Mouse (Mus musculus) forebrain, embryonic 13.5 days (tissue): ENCODE results near the gene Tns1. TPM values are rescaled to one million over a fixed set of nuclear protein-coding genes. Genes with fewer than 3 reads are reported as not detected.

ENCODE experiments used
- ATAC-seq: fragments of 200-750 bp; cut with Nextera tagmentation; 2 replicates; pipeline ENCODE4 v1.8.0; 2017
- H3K27ac ChIP-seq: fragments of 300-500 bp; sonication (generic); 2 replicates; pipeline ENCODE4 v1.5.1; 2015; ENCODE audit warnings: inconsistent platforms, mild to moderate bottlenecking, moderate library complexity
- H3K27me3 ChIP-seq: fragments of 300-500 bp; sonication (generic); 2 replicates; pipeline ENCODE4 v1.6.1; 2015; ENCODE audit warnings: mild to moderate bottlenecking, inconsistent platforms
- H3K36me3 ChIP-seq: fragments of 300-500 bp; sonication (generic); 2 replicates; pipeline ENCODE4 v1.6.1; 2015; ENCODE audit warnings: mild to moderate bottlenecking, inconsistent platforms; ENCODE audit not compliant: poor library complexity, severe bottlenecking
- H3K4me1 ChIP-seq: fragments of 300-500 bp; sonication (generic); 2 replicates; pipeline ENCODE4 v1.6.1; 2015; ENCODE audit warnings: inconsistent platforms
- H3K4me2 ChIP-seq: fragments of 300-500 bp; sonication (generic); 2 replicates; pipeline ENCODE4 v1.6.1; 2015; ENCODE audit warnings: inconsistent platforms, mild to moderate bottlenecking, moderate library complexity
- H3K4me3 ChIP-seq: fragments of 300-500 bp; sonication (generic); 2 replicates; pipeline ENCODE4 v1.5.1; 2015; ENCODE audit warnings: mild to moderate bottlenecking, inconsistent platforms
- H3K9ac ChIP-seq: fragments of 300-500 bp; sonication (generic); 2 replicates; pipeline ENCODE4 v1.6.1; 2015; ENCODE audit warnings: mild to moderate bottlenecking, inconsistent platforms
- H3K9me3 ChIP-seq: fragments of 300-500 bp; sonication (generic); replicated peaks from 2 replicates; pipeline ENCODE4 v1.6.1; 2016; ENCODE audit warnings: inconsistent platforms
- WGBS: fragments of 180-500 bp; shearing (Covaris S2); methylation state at CpG from one replicate; pipeline ENCODE4 v1.1.7; 2015; 5-methylcytosine and 5-hydroxymethylcytosine counted together
- polyA plus RNA-seq: library from polyadenylated mRNA; unstranded; fragments of >200 nt; fragmentation: Nextera tagmentation; extraction: Ambion mirVana; gene quantifications from 2 replicates; pipeline ENCODE4 v1.2.1, GENCODE M21; 2015

Gene Tns1
- polyA plus RNA-seq, 1 experiment from 2014 or later: 10.4 TPM

- no peaks in the 10 kb centered on the region for H3K9me3 ChIP-seq
- no peak for ATAC-seq
- WGBS: 73% methylated on average over 2 of the region's 2 CpGs
Measured at GRCm38 (mm10) chr1:74051349-74051748, 72.9 kb downstream of the Tns1 start.

DNA sequence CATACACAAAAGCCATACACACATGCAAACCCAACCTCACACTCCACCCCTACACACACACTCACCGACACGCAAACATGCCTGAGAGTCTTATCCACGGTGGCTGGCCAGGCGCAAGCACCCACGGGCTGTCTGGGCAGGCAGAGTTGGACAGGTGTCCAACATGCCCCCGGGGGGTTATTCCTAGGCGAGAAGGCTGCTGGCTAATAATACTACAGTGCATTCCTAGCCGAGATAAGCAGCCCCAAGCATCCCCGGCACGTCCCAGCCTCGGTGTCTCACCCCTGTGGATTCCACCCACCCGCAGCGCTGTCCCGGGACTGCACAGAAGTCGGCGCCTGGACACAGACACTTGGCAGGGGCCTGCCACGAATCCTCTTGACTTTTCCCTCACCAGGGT lies 74.8 kb downstream of the Tns1 start:
- Histone ChIP-seq H3K36me3 (no peaks in the 10 kb centered on the region), H3K4me1 (peaks cover 2% of the 10 kb centered on the region; the same call in 1 of the 2 replicates), H3K9ac (no peak overlapping the region), H3K27me3 (no peaks in the 10 kb centered on the region), H3K27ac (no peak overlapping the region), H3K9me3 (no peaks in the 10 kb centered on the region), H3K4me2 (no peak overlapping the region), H3K4me3 (no peak overlapping the region)
- ATAC-seq: no peak
- WGBS: 93% methylated on average over 17 of the region's 17 CpGs

More at GRCm38 (mm10) chr1:74051349-74051748, 72.9 kb downstream of the Tns1 start:
- Histone ChIP-seq H3K4me2 (no peak overlapping the region), H3K27me3 (no peaks in the 10 kb centered on the region), H3K27ac (no peak overlapping the region), H3K9ac (no peak overlapping the region), H3K36me3 (no peaks in the 10 kb centered on the region), H3K4me1 (peaks cover 5% of the 10 kb centered on the region; the same call in 1 of the 2 replicates), H3K4me3 (no peak overlapping the region)

DNA sequence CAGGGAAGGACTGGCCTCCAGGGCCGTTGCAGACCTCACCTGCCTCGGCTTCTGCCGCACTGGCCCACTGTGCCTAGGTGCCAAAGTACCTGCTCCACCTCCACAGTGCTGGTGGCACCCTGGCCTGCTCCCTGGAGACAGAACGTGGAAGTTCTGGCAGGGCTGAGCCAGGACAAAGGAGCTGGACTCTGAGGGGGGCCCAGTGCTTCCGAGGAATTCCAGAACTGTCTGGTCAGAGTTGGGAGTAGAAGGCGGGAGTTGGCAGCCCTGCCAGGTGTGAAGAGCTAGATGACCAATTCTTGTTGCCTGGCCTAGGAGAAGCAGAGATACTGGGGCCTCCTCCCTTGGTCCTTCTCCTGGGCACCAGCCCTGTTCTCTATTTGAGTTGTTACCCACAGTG lies 76.5 kb downstream of the Tns1 start:
- no peak for ATAC-seq

DNA sequence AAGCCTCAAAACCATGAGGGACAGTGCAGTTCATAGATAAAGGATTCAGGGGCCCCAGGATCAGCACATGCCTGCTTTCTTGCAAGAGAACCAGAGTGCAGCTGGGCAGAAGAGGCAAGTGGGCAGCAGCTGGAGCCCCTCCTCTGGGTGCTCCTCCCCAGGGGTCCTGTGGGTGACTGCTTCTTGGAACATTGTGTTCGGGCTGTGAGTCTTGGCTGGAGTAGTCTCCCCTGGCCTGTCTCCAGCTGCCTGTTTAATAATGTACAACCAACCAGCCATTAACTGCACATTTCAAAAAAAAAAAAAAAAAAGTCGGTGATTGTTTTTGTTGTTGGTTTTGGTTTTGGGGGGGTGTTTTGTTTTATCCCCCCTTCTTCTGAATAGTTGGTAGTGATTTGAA lies 76.9 kb downstream of the Tns1 start:
- no peak overlapping the region for H3K27ac ChIP-seq
- ATAC-seq: no peak
- no peak overlapping the region for H3K9ac ChIP-seq
- no peaks in the 10 kb centered on the region for H3K36me3 ChIP-seq
- H3K4me3 ChIP-seq: no peak overlapping the region
- H3K4me2 ChIP-seq: no peak overlapping the region
- H3K4me1 ChIP-seq: peaks cover 14% of the 10 kb centered on the region
- WGBS: 67% methylated on average over 2 of the region's 2 CpGs
- no peaks in the 10 kb centered on the region for H3K27me3 ChIP-seq
- H3K9me3 ChIP-seq: no peaks in the 10 kb centered on the region

More for the DNA sequence above, 76.5 kb downstream of the Tns1 start:
- no peak overlapping the region for H3K4me3 ChIP-seq
- WGBS: 72% methylated on average over 6 of the region's 6 CpGs
- no peak overlapping the region for H3K4me2 ChIP-seq
- peaks cover 10% of the 10 kb centered on the region for H3K4me1 ChIP-seq
- no peaks in the 10 kb centered on the region for H3K27me3 ChIP-seq
- H3K9ac ChIP-seq: no peak overlapping the region
- H3K9me3 ChIP-seq: no peaks in the 10 kb centered on the region
- H3K36me3 ChIP-seq: no peaks in the 10 kb centered on the region
- no peak overlapping the region for H3K27ac ChIP-seq

GRCm38 (mm10) chr1:74045034-74045433 lies 79.2 kb downstream of the Tns1 start:
- H3K4me1 ChIP-seq: peaks cover 20% of the 10 kb centered on the region
- H3K36me3 ChIP-seq: no peaks in the 10 kb centered on the region
- no peak overlapping the region for H3K4me3 ChIP-seq
- no peak overlapping the region for H3K4me2 ChIP-seq
- no peak overlapping the region for H3K27ac ChIP-seq
- WGBS: 88% methylated on average over 2 of the region's 2 CpGs
- no peak overlapping the region for H3K9ac ChIP-seq
- no peaks in the 10 kb centered on the region for H3K27me3 ChIP-seq
- ATAC-seq: no peak
- H3K9me3 ChIP-seq: no peaks in the 10 kb centered on the region

DNA sequence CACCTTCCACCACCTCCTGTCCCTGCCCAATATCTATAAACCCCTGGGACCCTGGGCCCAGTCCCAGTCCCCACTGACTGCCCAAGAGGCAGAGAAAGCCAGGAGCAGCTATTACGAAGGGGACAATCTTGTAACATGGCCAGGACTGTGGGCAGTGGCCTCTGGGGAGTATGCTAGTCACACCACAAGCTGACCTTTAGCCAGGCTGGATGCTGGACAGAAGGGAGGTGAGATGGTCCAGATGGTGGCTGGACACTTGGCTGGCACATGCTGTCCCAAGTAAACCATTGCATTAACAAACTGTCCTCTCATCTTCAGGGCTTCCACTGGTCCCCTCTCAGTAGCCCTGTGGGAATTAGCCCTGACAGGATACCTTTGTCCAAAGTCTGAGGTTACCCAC lies 79.8 kb downstream of the Tns1 start:
- Histone ChIP-seq H3K4me1 (peaks cover 20% of the 10 kb centered on the region), H3K9me3 (no peaks in the 10 kb centered on the region), H3K27me3 (no peaks in the 10 kb centered on the region), H3K4me3 (no peak overlapping the region), H3K27ac (no peak overlapping the region), H3K4me2 (no peak overlapping the region), H3K36me3 (no peaks in the 10 kb centered on the region), H3K9ac (no peak overlapping the region)
- ATAC-seq: no peak
- 86% methylated on average over 1 of the region's 1 CpGs for WGBS

GRCm38 (mm10) chr1:74043584-74044105 lies 80.6 kb downstream of the Tns1 start:
- H3K36me3 ChIP-seq: no peaks in the 10 kb centered on the region
- WGBS: 82% methylated on average over 4 of the region's 4 CpGs
- ATAC-seq: no peak

DNA sequence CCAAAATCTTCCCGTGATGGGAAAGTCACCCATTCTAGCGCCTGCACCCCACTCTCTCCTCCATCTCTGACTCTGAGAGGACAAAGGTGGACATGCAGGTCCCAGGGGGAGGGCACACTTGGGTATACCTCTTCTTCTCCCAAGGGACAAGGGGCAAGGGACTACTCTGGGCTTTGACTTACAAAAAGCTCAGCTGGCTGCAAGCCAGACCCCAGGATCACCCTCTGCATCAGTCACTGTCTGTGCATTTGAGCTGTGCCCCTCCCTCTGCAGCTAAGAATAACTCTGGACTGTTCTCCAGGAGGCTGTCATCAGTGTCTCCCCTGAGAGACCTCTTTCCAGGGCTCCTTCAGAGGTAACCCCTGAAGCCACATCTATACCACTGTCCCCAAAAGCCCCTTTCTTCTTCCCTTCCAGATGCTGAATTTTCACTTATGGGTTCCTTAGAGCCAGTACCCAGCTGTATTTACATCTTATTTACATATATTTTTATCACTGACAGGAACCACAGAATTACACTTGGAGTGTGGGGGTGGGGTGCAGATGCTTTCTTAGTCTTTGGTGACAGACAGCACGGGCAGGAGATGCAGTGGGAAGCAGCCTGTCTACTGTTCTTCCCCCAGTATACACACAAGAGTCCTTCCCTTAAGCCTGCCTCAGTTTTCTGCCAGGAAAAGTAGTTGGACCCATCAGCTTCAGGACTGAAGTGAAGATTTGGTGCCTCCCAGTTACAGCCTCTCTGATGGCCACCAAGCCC lies 81.4 kb downstream of the Tns1 start:
- no peak overlapping the region for H3K4me3 ChIP-seq
- H3K27ac ChIP-seq: no peak overlapping the region
- no peak overlapping the region for H3K4me2 ChIP-seq
- H3K27me3 ChIP-seq: peaks cover 3% of the 10 kb centered on the region; the same call in 1 of the 2 replicates
- no peak overlapping the region for H3K9ac ChIP-seq
- WGBS: 77% methylated on average over 3 of the region's 3 CpGs
- H3K4me1 ChIP-seq: peaks cover 20% of the 10 kb centered on the region
- H3K9me3 ChIP-seq: no peaks in the 10 kb centered on the region
- ATAC-seq: peak; percentile 59; the same call in 1 of the 2 replicates
- no peaks in the 10 kb centered on the region for H3K36me3 ChIP-seq

More at GRCm38 (mm10) chr1:74043584-74044105, 80.6 kb downstream of the Tns1 start:
- H3K9ac ChIP-seq: no peak overlapping the region
- no peaks in the 10 kb centered on the region for H3K27me3 ChIP-seq
- no peak overlapping the region for H3K27ac ChIP-seq
- H3K9me3 ChIP-seq: no peaks in the 10 kb centered on the region
- peaks cover 20% of the 10 kb centered on the region for H3K4me1 ChIP-seq
- no peak overlapping the region for H3K4me2 ChIP-seq
- no peak overlapping the region for H3K4me3 ChIP-seq

GRCm38 (mm10) chr1:74041692-74042091 lies 82.6 kb downstream of the Tns1 start:
- H3K36me3 ChIP-seq: no peaks in the 10 kb centered on the region
- no peak overlapping the region for H3K4me3 ChIP-seq
- no peak overlapping the region for H3K27ac ChIP-seq
- no peaks in the 10 kb centered on the region for H3K9me3 ChIP-seq
- peaks cover 13% of the 10 kb centered on the region for H3K27me3 ChIP-seq
- 59% methylated on average over 8 of the region's 8 CpGs for WGBS
- no peak overlapping the region for H3K9ac ChIP-seq
- no peak for ATAC-seq
- peaks cover 26% of the 10 kb centered on the region for H3K4me1 ChIP-seq
- H3K4me2 ChIP-seq: no peak overlapping the region

DNA sequence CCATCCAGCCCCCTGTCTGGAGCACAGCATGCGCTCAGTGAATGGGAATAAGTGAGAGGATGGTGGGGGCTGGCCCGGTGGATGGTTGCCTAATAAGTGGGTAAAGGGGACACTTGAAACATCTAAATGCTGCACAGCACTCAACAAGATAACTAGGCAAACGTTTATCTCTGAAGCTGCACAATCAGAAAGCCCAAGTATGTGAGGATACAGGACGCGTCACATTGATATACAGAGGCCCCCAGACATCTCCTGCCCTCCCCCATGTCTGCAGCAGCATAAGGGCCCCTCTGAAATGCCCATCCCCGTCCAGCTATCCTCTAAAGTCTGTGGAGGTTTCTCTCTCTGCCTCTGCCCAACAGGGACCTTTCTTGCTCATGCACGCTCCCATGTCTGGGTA lies 83.1 kb downstream of the Tns1 start:
- H3K9ac ChIP-seq: no peak overlapping the region
- H3K4me3 ChIP-seq: no peak overlapping the region
- H3K27me3 ChIP-seq: peaks cover 18% of the 10 kb centered on the region
- no peak for ATAC-seq
- peaks cover 31% of the 10 kb centered on the region for H3K4me1 ChIP-seq
- no peaks in the 10 kb centered on the region for H3K9me3 ChIP-seq
- no peak overlapping the region for H3K27ac ChIP-seq
- 83% methylated on average over 7 of the region's 7 CpGs for WGBS
- H3K36me3 ChIP-seq: no peaks in the 10 kb centered on the region
- no peak overlapping the region for H3K4me2 ChIP-seq

- Histone ChIP-seq H3K4me2 (peak overlapping the region; percentile 58), H3K9ac (peak overlapping the region; percentile 46; the same call in 1 of the 2 replicates), H3K36me3 (no peaks in the 10 kb centered on the region), H3K27ac (no peak overlapping the region), H3K27me3 (peaks cover 25% of the 10 kb centered on the region), H3K9me3 (no peaks in the 10 kb centered on the region), H3K4me1 (peaks cover 19% of the 10 kb centered on the region), H3K4me3 (peak overlapping the region; percentile 29)
- 3% methylated on average over 40 of the region's 40 CpGs for WGBS
- peak; percentile 31; the same call in 1 of the 2 replicates for ATAC-seq
Measured at GRCm38 (mm10) chr1:74036560-74037390, 87.5 kb downstream of the Tns1 start.

- no peak overlapping the region for H3K27ac ChIP-seq
- H3K4me2 ChIP-seq: no peak overlapping the region
- H3K27me3 ChIP-seq: peaks cover 25% of the 10 kb centered on the region
- peaks cover 20% of the 10 kb centered on the region for H3K4me1 ChIP-seq
- no peak overlapping the region for H3K9ac ChIP-seq
- H3K4me3 ChIP-seq: no peak overlapping the region
- ATAC-seq: no peak
- H3K9me3 ChIP-seq: no peaks in the 10 kb centered on the region
- H3K36me3 ChIP-seq: no peaks in the 10 kb centered on the region
- 45% methylated on average over 3 of the region's 3 CpGs for WGBS
Measured at GRCm38 (mm10) chr1:74035912-74036489, 88.2 kb downstream of the Tns1 start.
